In the genomic region with DNA sequence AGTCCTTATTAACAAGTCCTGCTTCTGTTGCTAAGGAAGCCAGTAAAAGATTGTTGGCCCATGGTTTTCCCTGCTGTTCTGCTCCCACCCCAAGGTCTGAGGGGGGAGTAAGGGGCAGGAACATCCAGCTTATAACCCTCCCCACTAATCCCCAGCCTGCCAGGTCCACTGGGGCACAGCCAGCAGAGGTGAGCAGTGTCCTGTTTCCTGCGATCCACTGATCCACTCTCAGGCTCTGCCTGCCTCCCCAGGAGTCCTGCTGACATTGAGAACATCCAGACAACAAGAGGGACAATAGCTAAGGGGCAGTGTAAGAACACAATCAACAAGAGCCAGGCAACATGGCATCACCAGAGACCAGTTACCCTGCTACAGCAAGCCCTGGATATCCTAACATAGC, we compare ENCODE assay signal across 9 mouse cellular contexts. TPM values are rescaled to one million over a fixed set of nuclear protein-coding genes. Genes with fewer than 3 reads are reported as not detected.
DNase-seq lines count a peak whose midpoint lies in the region; ATAC-seq and TF ChIP-seq lines count a peak whose summit lies in the region.
"Had no signal": no experiment of that assay in that cellular context is flagged by ENCODE, and none has a peak within 500 bp of the region (broad histone marks: within the 10 kb centered on the region; RNA-seq: fewer than 3 reads in every experiment).

No protein-coding gene starts in this region.

- intact Hi-C loops in heart, adult 2 months (cut with DNase I) = loop anchor here (5.0 to 10.0 kb wide), 3 partner anchors 34 to 182 kb away; a partner anchor contains a TSS
- intact Hi-C loops in heart, postnatal 25 days (cut with DNase I) = loop anchor here (5.0 kb wide), 2 partner anchors 54 to 74 kb away; no protein-coding TSS in a partner anchor

- no peak for TF ChIP-seq POLR2A in heart, adult 2 months (IDR thresholded peaks at IDR 0.05; ENCODE audit: insufficient read depth, low read depth, low read length)

- H3K27ac ChIP-seq in heart, adult 2 months = peak overlapping the region; percentile 87
- peak overlapping the region; percentile 25; the same call in 1 of the 2 replicates for H3K27ac ChIP-seq in liver, embryonic 12.5 days
- H3K27ac ChIP-seq in liver, embryonic 11.5 days (ENCODE audit: low read depth, low read length) = no peak overlapping the region
- peak overlapping the region; percentile 40; the same call in 1 of the 2 replicates for H3K27ac ChIP-seq in hindbrain, embryonic 12.5 days
- no peak overlapping the region for H3K27ac ChIP-seq in neural tube, embryonic 13.5 days (replicated peaks)

- H3K9me3 ChIP-seq in liver, embryonic 12.5 days (replicated peaks) = no peaks in the 10 kb centered on the region
- no peaks in the 10 kb centered on the region for H3K9me3 ChIP-seq in liver, embryonic 11.5 days (ENCODE audit: control insufficient read depth, low read length)
- no peaks in the 10 kb centered on the region for H3K9me3 ChIP-seq in hindbrain, embryonic 12.5 days (replicated peaks)
- H3K9me3 ChIP-seq in neural tube, embryonic 13.5 days = no peaks in the 10 kb centered on the region

- TF ChIP-seq CTCF in heart, adult 2 months (IDR thresholded peaks at IDR 0.05) = no peak

- no peak for ATAC-seq in liver, embryonic 12.5 days
- no peak for ATAC-seq in liver, embryonic 11.5 days (replicated peaks; ENCODE audit: low FRiP score)
- ATAC-seq in hindbrain, embryonic 12.5 days (ENCODE audit: low FRiP score) = no peak
- no peak for ATAC-seq in neural tube, embryonic 13.5 days (ENCODE audit: low read depth)

- 0 out of 2 replicates have a peak overlapping the region, but pooled peaks have one; percentile 2 for H3K9ac ChIP-seq in heart, adult 2 months (ENCODE audit: low read depth, low read length)
- no peak overlapping the region for H3K9ac ChIP-seq in liver, embryonic 12.5 days
- H3K9ac ChIP-seq in liver, embryonic 11.5 days (ENCODE audit: low read depth, low read length) = no peak overlapping the region
- H3K9ac ChIP-seq in hindbrain, embryonic 12.5 days = peak overlapping the region; percentile 27; the same call in 1 of the 2 replicates
- H3K9ac ChIP-seq in neural tube, embryonic 13.5 days = peak overlapping the region; percentile 38; the same call in 1 of the 2 replicates

- 11% methylated on average over 1 of the region's 1 CpGs for WGBS in heart, adult 2 months
- 52% methylated on average over 1 of the region's 1 CpGs for WGBS in liver, embryonic 12.5 days (ENCODE audit: insufficient replicate concordance)
- 52% methylated on average over 1 of the region's 1 CpGs for WGBS in liver, embryonic 11.5 days
- 38% methylated on average over 1 of the region's 1 CpGs for WGBS in hindbrain, embryonic 12.5 days
- WGBS in neural tube, embryonic 13.5 days = 42% methylated on average over 1 of the region's 1 CpGs

- H3K4me2 ChIP-seq in liver, embryonic 12.5 days = no peak overlapping the region
- no peak overlapping the region for H3K4me2 ChIP-seq in liver, embryonic 11.5 days
- 0 out of 2 replicates have a peak overlapping the region, but pooled peaks have one; percentile 90 for H3K4me2 ChIP-seq in hindbrain, embryonic 12.5 days (replicated peaks)
- peak overlapping the region; percentile 84 for H3K4me2 ChIP-seq in neural tube, embryonic 13.5 days

- H3K4me3 ChIP-seq in heart, adult 2 months = no peak overlapping the region
- H3K4me3 ChIP-seq in liver, embryonic 12.5 days = no peak overlapping the region
- H3K4me3 ChIP-seq in liver, embryonic 11.5 days (ENCODE audit: low read depth, low read length) = no peak overlapping the region
- no peak overlapping the region for H3K4me3 ChIP-seq in hindbrain, embryonic 12.5 days
- H3K4me3 ChIP-seq in neural tube, embryonic 13.5 days = no peak overlapping the region

- 0 out of 2 replicates have a peak, but pooled peaks have one; percentile 21 for TF ChIP-seq EP300 in heart, adult 2 months (IDR thresholded peaks at IDR 0.05; ENCODE audit: insufficient read depth, low read depth, low read length)

- peaks cover 14% of the 10 kb centered on the region for H3K79me2 ChIP-seq in heart, adult 2 months (replicated peaks; ENCODE audit: control insufficient read depth, insufficient read depth, low read length)

- peaks cover 28% of the 10 kb centered on the region for H3K4me1 ChIP-seq in heart, adult 2 months (ENCODE audit: control insufficient read depth, insufficient read depth, low read length)
- peaks cover 81% of the 10 kb centered on the region for H3K4me1 ChIP-seq in liver, embryonic 12.5 days
- peaks cover 59% of the 10 kb centered on the region for H3K4me1 ChIP-seq in liver, embryonic 11.5 days (replicated peaks; ENCODE audit: control insufficient read depth, insufficient read depth, low read length)
- H3K4me1 ChIP-seq in hindbrain, embryonic 12.5 days = peaks cover 43% of the 10 kb centered on the region
- H3K4me1 ChIP-seq in neural tube, embryonic 13.5 days (replicated peaks) = peaks cover 55% of the 10 kb centered on the region

- peak in 1 of 2 experiments; percentile 29 for DNase-seq in heart, adult 2 months
- no peak for DNase-seq in heart, postnatal 25 days (ENCODE audit: low spot score)
- no peak for DNase-seq in liver, embryonic 11.5 days (ENCODE audit: low spot score)
- DNase-seq in layer of hippocampus, postnatal 14 days (ENCODE audit: low spot score in 2 of 2) = no peak
- no peak for DNase-seq in urinary bladder, postnatal 4 days (ENCODE audit: low spot score in 2 of 2)
- DNase-seq: cerebellum, postnatal 14 days had no signal

- H3K27me3 ChIP-seq in heart, adult 2 months (ENCODE audit: control insufficient read depth, insufficient read depth, low read length) = no peaks in the 10 kb centered on the region
- no peaks in the 10 kb centered on the region for H3K27me3 ChIP-seq in liver, embryonic 12.5 days (replicated peaks)
- no peaks in the 10 kb centered on the region for H3K27me3 ChIP-seq in liver, embryonic 11.5 days (replicated peaks; ENCODE audit: control insufficient read depth, insufficient read depth, low read length)
- H3K27me3 ChIP-seq in hindbrain, embryonic 12.5 days = no peaks in the 10 kb centered on the region
- H3K27me3 ChIP-seq in neural tube, embryonic 13.5 days = no peaks in the 10 kb centered on the region

- H3K36me3 ChIP-seq in heart, adult 2 months (ENCODE audit: control insufficient read depth, insufficient read depth, low read length) = peaks cover 40% of the 10 kb centered on the region
- peaks cover 7% of the 10 kb centered on the region; the same call in 1 of the 2 replicates for H3K36me3 ChIP-seq in liver, embryonic 12.5 days
- H3K36me3 ChIP-seq in liver, embryonic 11.5 days (ENCODE audit: control insufficient read depth, insufficient read depth, low read length) = no peaks in the 10 kb centered on the region
- H3K36me3 ChIP-seq in hindbrain, embryonic 12.5 days = 0 out of 2 replicates have a peak, but pooled peaks cover 4% of the 10 kb centered on the region
- H3K36me3 ChIP-seq in neural tube, embryonic 13.5 days = 0 out of 2 replicates have a peak, but pooled peaks cover 2% of the 10 kb centered on the region

RNA-seq across cellular contexts. Expression of a gene that starts 3.4 kb away (rescaled TPM):
- 100 to 1,000 TPM; 118 to 136 TPM for total RNA-seq in heart, adult 2 months (2021)
- polyA plus RNA-seq in heart, adult 2 months (2012; rRNA removed) = 117 and 136 TPM in 2 replicates
- 10 to 100 TPM; 89.2 to 97.2 TPM for total RNA-seq in heart, postnatal 25 days (2021)
- polyA plus RNA-seq in liver, embryonic 12.5 days (2016; fragmentation: Nextera tagmentation; extraction: Ambion mirVana) = 33.8 TPM in 2 replicates
- 25.1 and 31.1 TPM in 2 replicates for polyA plus RNA-seq in liver, embryonic 11.5 days (2014; fragmentation: Nextera tagmentation; extraction: Ambion mirVana)
- 57.8 and 60.5 TPM in 2 replicates for polyA plus RNA-seq in hindbrain, embryonic 12.5 days (2016; fragmentation: Nextera tagmentation; extraction: Ambion mirVana)
- polyA plus RNA-seq in neural tube, embryonic 13.5 days (2015; fragmentation: Nextera tagmentation; extraction: Ambion mirVana) = 20.5 and 35.0 TPM in 2 replicates
- total RNA-seq in layer of hippocampus, postnatal 14 days (2021) = 10 to 100 TPM; 88.7 to 96.0 TPM

Comparison
In these comparisons a context has a peak if more than half of its experiments do, and no peak if none do; other contexts are left out.
1. H3K27ac ChIP-seq: peak in heart, adult 2 months (single experiment), liver, embryonic 12.5 days (single experiment) and hindbrain, embryonic 12.5 days (single experiment); none in liver, embryonic 11.5 days (single experiment) and neural tube, embryonic 13.5 days (single experiment).
2. H3K9ac ChIP-seq: peak in heart, adult 2 months (single experiment), hindbrain, embryonic 12.5 days (single experiment) and neural tube, embryonic 13.5 days (single experiment); none in liver, embryonic 12.5 days (single experiment) and liver, embryonic 11.5 days (single experiment).
3. H3K4me2 ChIP-seq: peak in hindbrain, embryonic 12.5 days (single experiment) and neural tube, embryonic 13.5 days (single experiment); none in liver, embryonic 12.5 days (single experiment) and liver, embryonic 11.5 days (single experiment).